Mouse (Mus musculus): ENCODE measurements at regions not wholly inside any gene's neighbourhood (a gene's known extent, or its start where the extent isn't known, plus 50 kb on each side); places are given as distances from the start of the nearest gene placed in this dataset.

- ATAC-seq (ENCODE audit: low FRiP score): peak; percentile 59; the same call in 1 of the 2 replicates
- Histone ChIP-seq H3K9ac (no peak overlapping the region), H3K36me3 (no peaks in the 10 kb centered on the region), H3K4me2 (no peak overlapping the region), H3K4me3 (no peak overlapping the region), H3K9me3 (no peaks in the 10 kb centered on the region; the same call in 1 of the 2 replicates), H3K27me3 (no peaks in the 10 kb centered on the region), H3K27ac (no peak overlapping the region), H3K4me1 (replicated peaks) (0 out of 2 replicates have a peak, but pooled peaks cover 4% of the 10 kb centered on the region)
- 46% methylated on average over 6 of the region's 6 CpGs for whole genome bisulfite sequencing
Measured at GRCm38 (mm10) chr1:108649588-108650378, 1060.0 kb downstream of the Serpinb8 start.

DNA sequence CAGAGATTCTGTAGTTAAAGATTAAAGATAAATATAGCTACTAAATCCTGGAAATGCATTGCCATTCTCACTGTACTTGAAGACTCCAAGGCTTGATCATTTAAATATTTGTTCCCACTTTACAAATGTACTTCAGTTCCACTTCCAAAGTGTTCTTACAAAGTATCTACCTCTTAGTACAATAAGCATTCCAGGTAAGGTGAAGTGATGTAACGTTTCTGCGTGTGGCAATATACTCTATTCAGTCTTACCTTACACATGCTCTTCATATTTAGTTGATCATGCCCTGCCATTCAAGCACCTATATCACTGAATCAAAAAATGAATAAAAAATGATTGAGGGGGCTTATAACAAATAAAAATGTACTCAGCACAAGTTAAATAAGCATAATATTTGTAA, 1081.2 kb downstream of the Serpinb8 start:
- 95% methylated on average over 2 of the region's 2 CpGs for WGBS
- Histone ChIP-seq H3K9me3 (no peaks in the 10 kb centered on the region), H3K27ac (no peak overlapping the region), H3K27me3 (no peaks in the 10 kb centered on the region), H3K4me3 (no peak overlapping the region), H3K4me2 (no peak overlapping the region), H3K36me3 (no peaks in the 10 kb centered on the region), H3K9ac (no peak overlapping the region), H3K4me1 (replicated peaks) (no peaks in the 10 kb centered on the region)
- ATAC-seq (ENCODE audit: low FRiP score): no peak
